Mouse (Mus musculus) bone marrow, adult 2 months (tissue): Measurements from ENCODE around the gene Klhl20. TPM values are rescaled to one million over a fixed set of nuclear protein-coding genes. Genes with fewer than 3 reads are reported as not detected.
"Not testable (repeated sequence)": the region's sequence is repeated elsewhere in the genome, so short reads cannot be mapped to it uniquely, and the experiment has no call there.

ENCODE experiments used
- H3K27ac ChIP-seq: fragments of 200-500 bp; 2 replicates; pipeline ENCODE4 v1.5.1; 2012; ENCODE audit warnings: low read depth, mild to moderate bottlenecking, control low read depth, inconsistent platforms, low read length; ENCODE audit not compliant: control insufficient read depth, poor library complexity, insufficient read depth
- H3K4me1 ChIP-seq: fragments of 200-500 bp; 2 replicates; pipeline ENCODE4 v1.6.1; 2011; ENCODE audit warnings: low read length; ENCODE audit not compliant: control insufficient read depth, insufficient read depth
- H3K4me3 ChIP-seq: fragments of 200-500 bp; replicated peaks from 2 replicates; pipeline ENCODE3; 2011; ENCODE audit warnings: mild to moderate bottlenecking, low read depth, low read length, control low read depth; ENCODE audit not compliant: control insufficient read depth
- CTCF ChIP-seq: fragments of 200-500 bp; IDR thresholded peaks from 2 replicates; pipeline ENCODE4 v1.5.1; 2011; ENCODE audit warnings: low read length, control low read depth; ENCODE audit not compliant: control insufficient read depth, insufficient read depth
- POLR2A ChIP-seq: fragments of 200-500 bp; IDR thresholded peaks from 2 replicates; pipeline ENCODE4 v1.6.1; 2011; ENCODE audit warnings: low read depth, mild to moderate bottlenecking, control low read depth, low read length, borderline replicate concordance; ENCODE audit not compliant: control insufficient read depth
- WGBS: fragments of 180-500 bp; shearing (Covaris S2); methylation state at CpG from one replicate; pipeline ENCODE4 v1.1.7; 2018; 5-methylcytosine and 5-hydroxymethylcytosine counted together
- polyA plus RNA-seq: library from polyadenylated mRNA; stranded (reverse); fragments of >200 nt; gene quantifications from 2 replicates; pipeline ENCODE4 v1.2.4, GENCODE M21; 2011; ENCODE audit warnings: low replicate concordance; ENCODE audit not compliant: missing spikeins, insufficient read depth, insufficient read length

Gene Klhl20
- polyA plus RNA-seq: 5.8 and 8.9 TPM in 2 replicates

DNA sequence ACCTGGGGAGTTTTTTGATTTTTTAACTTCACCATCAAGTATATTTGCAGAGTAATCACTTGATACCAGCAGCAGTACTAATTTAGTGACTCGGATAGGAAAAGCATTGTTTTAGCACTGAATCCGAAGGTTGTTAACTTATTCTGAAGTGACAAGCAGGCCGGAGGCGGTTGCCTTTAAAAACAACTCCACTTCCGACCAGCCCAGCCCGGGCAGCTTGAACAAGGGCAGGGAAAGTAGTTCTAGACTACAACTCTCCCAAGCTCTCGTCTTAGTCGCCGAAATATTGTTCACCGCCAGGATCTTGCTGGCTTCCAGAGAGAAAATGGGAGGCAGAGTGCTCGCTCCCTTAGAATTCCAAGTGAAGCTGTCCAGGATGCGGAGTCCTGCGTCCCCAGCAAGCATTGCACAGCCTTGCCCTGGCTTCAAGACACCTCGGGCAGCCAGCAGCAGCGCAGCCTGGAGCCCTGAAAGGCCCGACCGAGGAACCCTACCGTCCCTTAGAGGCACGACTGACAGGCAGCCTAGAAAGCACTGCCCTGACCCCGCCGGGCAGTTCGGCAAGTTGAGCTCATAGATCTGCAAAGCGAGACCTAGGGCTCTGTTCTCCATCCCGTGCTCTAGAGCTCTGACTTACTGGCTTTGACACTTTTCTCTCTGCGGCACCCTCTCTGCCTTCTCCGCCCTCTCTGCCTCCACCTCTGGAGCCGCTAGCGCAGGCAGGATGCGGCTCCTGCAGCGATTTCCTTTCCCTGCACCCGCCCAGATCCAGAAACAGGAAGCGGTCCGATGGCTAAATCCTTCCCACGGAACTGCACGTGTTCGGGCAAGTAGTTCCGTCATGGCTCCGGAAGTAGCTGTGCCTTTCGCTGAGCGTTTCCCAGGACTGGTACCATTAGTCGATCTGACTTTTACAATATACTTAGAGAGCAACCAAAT, at the start of gene Klhl20:
TSS of gene Klhl20 (minus strand) at position 786 of the 939 bp plus-strand sequence.
- under 1% methylated on average over 41 of the region's 41 CpGs for WGBS
- H3K27ac ChIP-seq: peak within 1 kb of the TSS; percentile 43
- no peaks in the 10 kb centered on the region for H3K4me1 ChIP-seq
- H3K4me3 ChIP-seq: peak within 1 kb of the TSS; percentile 78
- no peak for TF ChIP-seq CTCF
- TF ChIP-seq POLR2A: peak; percentile 83

DNA sequence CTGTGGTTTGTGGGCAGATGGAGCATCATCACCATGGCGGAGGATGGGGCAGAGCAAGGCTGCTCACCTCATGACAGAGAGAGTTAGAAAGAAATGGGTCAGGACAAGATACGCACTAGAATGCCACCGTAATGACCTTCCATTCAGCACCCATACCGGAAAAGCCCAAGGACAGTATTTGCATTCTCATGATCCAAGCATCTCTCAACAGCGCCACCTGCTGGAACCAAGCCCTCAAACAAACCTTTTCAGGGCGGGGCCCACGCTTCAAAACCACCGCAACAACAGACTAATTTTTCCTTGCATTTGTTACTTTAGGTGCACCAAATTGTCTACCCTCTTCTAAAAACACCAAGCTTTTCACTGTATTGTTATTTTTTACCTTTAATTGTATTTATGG, 49.4 kb upstream of the Klhl20 start:
- H3K4me3 ChIP-seq: no peak overlapping the region
- H3K4me1 ChIP-seq: no peaks in the 10 kb centered on the region
- TF ChIP-seq POLR2A: no peak
- TF ChIP-seq CTCF: peak; percentile 78
- WGBS: 57% methylated on average over 8 of the region's 8 CpGs
- H3K27ac ChIP-seq: no peak overlapping the region

DNA sequence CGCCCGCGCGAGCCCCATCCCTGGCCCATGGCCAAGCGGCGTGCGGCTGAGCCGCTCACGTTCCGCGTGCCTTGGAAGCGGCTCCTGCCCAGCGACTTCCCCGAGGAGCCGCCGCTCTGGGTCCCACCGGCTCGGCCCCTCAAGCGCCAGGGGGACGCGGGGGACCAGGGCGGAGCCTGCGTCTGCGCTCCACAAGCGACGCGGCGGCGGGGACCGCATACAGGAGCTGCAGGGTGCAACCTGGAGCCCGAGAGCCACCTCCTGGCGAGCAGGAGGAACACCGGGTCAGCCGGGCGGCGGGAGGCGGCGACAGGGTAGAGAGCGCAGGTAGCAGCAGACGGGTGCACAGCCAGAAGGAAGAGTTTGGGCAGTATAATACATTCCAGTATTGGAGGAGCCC, 39.3 kb upstream of the Klhl20 start:
- Histone ChIP-seq H3K4me3 (no peak overlapping the region), H3K4me1 (no peaks in the 10 kb centered on the region), H3K27ac (no peak overlapping the region; the same call in 1 of the 2 replicates)
- whole genome bisulfite sequencing: 2% methylated on average over 40 of the region's 40 CpGs
- TF ChIP-seq CTCF (peak; percentile 64), POLR2A (no peak)

DNA sequence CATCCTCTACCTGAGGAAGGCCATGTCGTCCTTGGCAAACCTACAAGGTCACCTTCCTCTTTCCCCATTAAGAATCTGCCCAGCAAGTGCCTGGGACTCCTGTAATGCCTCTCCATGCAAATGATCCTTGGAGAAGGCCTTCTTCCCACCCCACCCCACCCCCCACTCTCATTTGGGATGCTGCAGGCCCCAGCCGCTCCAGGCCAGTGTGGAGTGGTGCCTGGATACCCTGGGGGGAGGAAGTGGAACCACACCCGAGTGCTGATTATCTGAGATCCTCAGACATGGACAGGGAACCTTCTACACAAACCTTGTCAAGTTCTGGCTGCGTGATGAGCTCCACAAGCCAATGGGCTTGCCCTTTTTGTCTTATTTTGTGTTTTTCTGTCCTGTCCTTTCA, 29.0 kb upstream of the Klhl20 start:
- no peaks in the 10 kb centered on the region for H3K4me1 ChIP-seq
- H3K27ac ChIP-seq: no peak overlapping the region
- TF ChIP-seq POLR2A (no peak), CTCF (no peak)
- 58% methylated on average over 4 of the region's 4 CpGs for WGBS
- H3K4me3 ChIP-seq: no peak overlapping the region

DNA sequence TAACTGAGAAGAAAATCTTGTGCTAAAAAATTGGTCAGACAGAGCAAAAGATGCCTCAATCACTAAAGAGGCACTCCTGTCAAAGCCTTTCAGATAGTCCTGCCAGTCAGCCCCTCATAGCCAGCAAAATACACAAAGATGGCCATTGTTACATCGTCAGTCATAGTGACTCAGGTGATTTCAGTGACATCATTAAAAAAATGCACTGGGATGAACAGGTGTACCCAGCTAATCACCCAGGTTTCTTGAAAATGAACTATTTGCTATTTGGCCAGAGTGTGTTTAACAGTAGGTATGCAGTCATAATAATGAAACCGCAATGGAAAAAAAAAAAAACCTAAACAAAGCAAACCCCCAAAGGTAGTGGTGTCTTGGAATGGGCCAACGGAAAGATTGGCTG, 27.9 kb upstream of the Klhl20 start, which contains the start of gene Tex50:
TSS of gene Tex50 (minus strand) at position 101 of the 400 bp plus-strand sequence.
- TF ChIP-seq POLR2A (no peak), CTCF (no peak)
- no peak within 1 kb of the TSS for H3K27ac ChIP-seq
- WGBS: 77% methylated on average over 3 of the region's 3 CpGs
- H3K4me3 ChIP-seq: no peak within 1 kb of the TSS
- H3K4me1 ChIP-seq: no peaks in the 10 kb centered on the region

DNA sequence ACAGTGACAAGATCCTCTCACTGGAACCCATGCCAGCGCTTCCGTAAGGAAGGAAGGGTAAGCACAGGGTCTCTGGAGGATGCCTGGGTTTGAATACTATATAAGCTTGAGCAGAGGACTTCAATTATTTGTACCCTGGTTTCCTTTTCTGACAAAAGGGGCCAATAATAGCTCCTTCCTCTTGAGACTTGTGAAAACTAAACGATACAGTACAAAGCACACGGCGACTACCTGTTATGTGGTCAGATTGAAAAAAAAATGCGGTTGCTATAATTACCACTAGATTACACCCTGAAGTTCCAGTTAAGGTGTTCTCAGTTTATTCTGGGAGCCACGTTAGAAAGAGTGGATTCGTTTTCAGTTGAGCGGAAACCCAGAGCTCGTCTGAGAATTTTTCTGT, 25.2 kb upstream of the Klhl20 start:
- TF ChIP-seq POLR2A (no peak), CTCF (no peak)
- Histone ChIP-seq H3K4me1 (no peaks in the 10 kb centered on the region), H3K27ac (no peak overlapping the region), H3K4me3 (no peak overlapping the region)
- 10% methylated on average over 10 of the region's 10 CpGs for WGBS

DNA sequence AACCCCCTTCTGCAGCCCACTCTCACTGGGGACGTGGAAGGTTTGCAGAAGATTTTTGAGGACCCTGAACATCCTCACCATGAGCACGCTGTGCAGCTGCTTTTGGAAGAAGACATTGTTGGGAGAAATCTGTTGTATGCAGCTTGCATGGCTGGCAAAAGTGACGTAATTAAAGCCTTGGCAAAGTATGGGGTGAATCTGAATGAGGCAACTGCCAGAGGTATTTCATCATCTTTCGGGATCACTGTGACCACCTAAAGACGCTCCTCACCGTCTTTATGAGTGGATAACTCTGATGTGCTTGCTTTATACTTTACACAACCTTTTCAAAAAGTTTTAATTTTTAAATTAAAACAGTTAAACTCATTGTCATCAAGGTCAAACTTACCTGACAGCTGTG, 19.8 kb upstream of the Klhl20 start:
- Histone ChIP-seq H3K27ac (no peak overlapping the region), H3K4me1 (no peaks in the 10 kb centered on the region), H3K4me3 (no peak overlapping the region)
- WGBS: 47% methylated on average over 6 of the region's 6 CpGs
- TF ChIP-seq CTCF (no peak), POLR2A (no peak)

DNA sequence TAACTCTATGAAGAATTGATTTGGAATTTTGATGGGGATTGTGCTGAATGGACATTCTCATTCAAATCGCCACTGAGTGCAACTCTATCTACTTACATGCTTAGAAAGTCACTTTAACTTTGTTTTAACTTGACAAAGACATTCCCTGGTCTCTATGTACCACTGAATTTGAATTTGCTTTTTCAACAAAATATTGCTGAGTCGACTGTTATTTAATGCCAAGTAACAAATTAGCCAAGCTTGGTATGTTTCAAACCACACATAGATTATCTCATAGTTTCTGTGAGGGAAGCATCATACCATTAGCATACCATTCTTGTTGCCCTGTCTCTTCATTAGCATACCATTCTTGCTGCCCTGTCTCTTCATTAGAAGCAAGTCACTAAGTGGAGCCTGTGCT, 16.6 kb upstream of the Klhl20 start:
- no peak for TF ChIP-seq POLR2A
- no peak for TF ChIP-seq CTCF
- WGBS: 77% methylated on average over 2 of the region's 2 CpGs
- no peaks in the 10 kb centered on the region for H3K4me1 ChIP-seq
- H3K4me3 ChIP-seq: no peak overlapping the region
- H3K27ac ChIP-seq: no peak overlapping the region

DNA sequence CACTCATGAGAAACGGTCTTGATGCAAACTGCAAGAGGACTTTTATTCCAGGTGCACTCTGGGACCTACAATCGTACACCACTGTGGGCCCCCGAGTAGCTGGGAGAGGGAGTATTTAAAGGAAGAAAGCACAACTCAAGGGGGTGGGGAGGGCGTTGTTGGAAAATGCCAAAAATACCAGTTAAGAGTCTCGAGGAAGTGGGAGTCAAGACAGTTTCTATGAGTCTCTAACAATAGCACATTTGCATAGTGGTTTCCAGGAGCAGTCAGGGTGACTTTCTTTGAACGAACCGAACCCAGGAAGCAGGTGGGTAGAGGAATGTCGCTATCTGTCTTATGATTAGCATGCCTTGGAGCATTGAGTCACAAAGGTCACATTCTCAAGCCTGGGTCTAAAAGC, 14.3 kb upstream of the Klhl20 start:
- not testable (repeated sequence) for H3K4me3 ChIP-seq, H3K4me1 ChIP-seq, H3K27ac ChIP-seq
- WGBS: 73% methylated on average over 8 of the region's 8 CpGs
